Mouse (Mus musculus): Measurements from ENCODE around the gene Tbk1. TPM values are rescaled to one million over a fixed set of nuclear protein-coding genes. Genes with fewer than 3 reads are reported as not detected.

Gene Tbk1
- 31.2 and 31.8 TPM in 2 replicates for polyA plus RNA-seq (2015; fragmentation: Nextera tagmentation; extraction: Ambion mirVana)

- H3K27me3 ChIP-seq = no peaks in the 10 kb centered on the region
- peak; percentile 98 for ATAC-seq (replicated peaks; ENCODE audit: low FRiP score)
- peak within 1 kb of the TSS; percentile 85 for H3K27ac ChIP-seq
- WGBS = under 1% methylated on average over 58 of the region's 58 CpGs
- H3K4me2 ChIP-seq = peak within 1 kb of the TSS; percentile 65
- H3K4me1 ChIP-seq = peaks cover 17% of the 10 kb centered on the region
- H3K36me3 ChIP-seq = peaks cover 54% of the 10 kb centered on the region
- peak within 1 kb of the TSS; percentile 89 for H3K4me3 ChIP-seq (replicated peaks)
- H3K9ac ChIP-seq = peak within 1 kb of the TSS; percentile 87
- H3K9me3 ChIP-seq (replicated peaks) = no peaks in the 10 kb centered on the region
Observed at GRCm38 (mm10) chr10:121586675-121587370, at the start of gene Tbk1. Gene Tbk1 (minus strand): TSS chr10:121586787.

GRCm38 (mm10) chr10:121636276-121636675, 49.7 kb upstream of the Tbk1 start:
- Histone ChIP-seq H3K27me3 (peaks cover 17% of the 10 kb centered on the region), H3K9ac (no peak overlapping the region), H3K4me1 (peaks cover 6% of the 10 kb centered on the region), H3K4me2 (no peak overlapping the region), H3K36me3 (no peaks in the 10 kb centered on the region), H3K4me3 (replicated peaks) (no peak overlapping the region), H3K27ac (no peak overlapping the region), H3K9me3 (replicated peaks) (no peaks in the 10 kb centered on the region)
- 89% methylated on average over 6 of the region's 6 CpGs for WGBS
- no peak for ATAC-seq (replicated peaks; ENCODE audit: low FRiP score)

DNA sequence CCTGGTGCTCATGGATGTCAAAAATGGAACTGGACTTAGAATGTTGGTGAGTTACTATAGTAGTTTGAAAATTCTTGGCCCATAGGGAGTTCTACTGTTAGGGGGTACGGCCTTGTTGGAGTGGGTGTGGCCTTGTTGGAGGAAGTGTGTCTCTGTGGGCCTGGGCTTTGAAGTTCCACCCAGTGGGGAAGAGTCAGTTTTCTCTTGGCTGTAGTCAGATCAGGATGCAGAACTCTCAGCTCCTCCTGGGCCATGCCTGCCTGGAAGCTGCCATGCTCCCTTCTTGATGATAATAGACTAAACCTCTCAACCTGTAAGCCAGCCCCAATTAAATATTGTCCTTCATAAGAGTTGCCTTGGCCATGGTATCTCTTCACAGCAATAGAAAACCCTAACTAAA, 47.6 kb upstream of the Tbk1 start:
- Histone ChIP-seq H3K27me3 (no peaks in the 10 kb centered on the region), H3K27ac (no peak overlapping the region), H3K4me2 (no peak overlapping the region), H3K9me3 (replicated peaks) (no peaks in the 10 kb centered on the region), H3K36me3 (no peaks in the 10 kb centered on the region), H3K4me3 (replicated peaks) (no peak overlapping the region), H3K4me1 (no peaks in the 10 kb centered on the region), H3K9ac (no peak overlapping the region)
- ATAC-seq (replicated peaks; ENCODE audit: low FRiP score) = no peak
- WGBS = 74% methylated on average over 1 of the region's 1 CpGs

DNA sequence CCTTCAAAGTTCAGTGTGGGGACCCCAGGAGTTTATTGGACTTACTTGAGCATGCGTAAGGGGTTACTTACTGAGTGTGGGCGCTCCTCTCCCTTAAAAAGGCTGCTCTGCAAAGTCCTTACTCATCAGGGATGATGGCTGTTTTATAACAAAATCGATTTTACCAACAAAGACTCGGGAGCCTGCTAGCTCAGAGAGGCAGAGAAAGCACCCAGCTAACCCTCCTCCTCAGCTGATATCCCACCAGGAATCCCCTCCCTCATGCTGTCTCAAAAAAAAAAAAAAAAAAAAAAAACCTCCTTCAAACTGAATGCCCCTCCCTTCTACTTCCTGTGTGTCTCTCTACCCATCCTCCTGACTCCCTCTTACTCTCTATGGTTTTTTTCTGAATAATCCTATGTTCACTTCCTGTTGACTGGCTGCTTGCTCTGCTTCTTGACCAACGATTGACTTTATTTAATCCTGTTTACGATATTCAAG, 42.0 kb upstream of the Tbk1 start:
- no peak overlapping the region for H3K4me2 ChIP-seq

GRCm38 (mm10) chr10:121627216-121627852, 40.7 kb upstream of the Tbk1 start:
- Histone ChIP-seq H3K4me2 (peak overlapping the region; percentile 76), H3K9ac (no peak overlapping the region), H3K36me3 (peaks cover 8% of the 10 kb centered on the region), H3K9me3 (replicated peaks) (no peaks in the 10 kb centered on the region), H3K4me1 (peaks cover 12% of the 10 kb centered on the region), H3K27me3 (no peaks in the 10 kb centered on the region), H3K27ac (no peak overlapping the region), H3K4me3 (replicated peaks) (0 out of 2 replicates have a peak overlapping the region, but pooled peaks have one; percentile 82)
- WGBS = 89% methylated on average over 10 of the region's 10 CpGs
- no peak for ATAC-seq (replicated peaks; ENCODE audit: low FRiP score)

More for the DNA sequence above, 42.0 kb upstream of the Tbk1 start:
- ATAC-seq (replicated peaks; ENCODE audit: low FRiP score) = no peak
- Histone ChIP-seq H3K27me3 (no peaks in the 10 kb centered on the region), H3K4me3 (replicated peaks) (no peak overlapping the region), H3K9ac (no peak overlapping the region), H3K9me3 (replicated peaks) (no peaks in the 10 kb centered on the region), H3K4me1 (peaks cover 11% of the 10 kb centered on the region), H3K27ac (no peak overlapping the region), H3K36me3 (no peaks in the 10 kb centered on the region)
- 93% methylated on average over 6 of the region's 6 CpGs for WGBS

GRCm38 (mm10) chr10:121626186-121626882, 39.7 kb upstream of the Tbk1 start, which contains the start of gene Xpot:
Gene Xpot (minus strand): TSS chr10:121626332.
- peaks cover 18% of the 10 kb centered on the region for H3K36me3 ChIP-seq
- peaks cover 12% of the 10 kb centered on the region for H3K4me1 ChIP-seq
- ATAC-seq (replicated peaks; ENCODE audit: low FRiP score) = peak; percentile 100
- no peaks in the 10 kb centered on the region for H3K9me3 ChIP-seq (replicated peaks)
- no peaks in the 10 kb centered on the region for H3K27me3 ChIP-seq
- peak within 1 kb of the TSS; percentile 82 for H3K4me3 ChIP-seq (replicated peaks)
- H3K4me2 ChIP-seq = peak within 1 kb of the TSS; percentile 76
- H3K27ac ChIP-seq = peak within 1 kb of the TSS; percentile 95
- H3K9ac ChIP-seq = peak within 1 kb of the TSS; percentile 75
- under 1% methylated on average over 70 of the region's 70 CpGs for WGBS

- no peak for ATAC-seq (replicated peaks; ENCODE audit: low FRiP score)
- peaks cover 12% of the 10 kb centered on the region for H3K4me1 ChIP-seq
Observed at GRCm38 (mm10) chr10:121625407-121626185, 39.0 kb upstream of the Tbk1 start.

GRCm38 (mm10) chr10:121625006-121625405, 38.4 kb upstream of the Tbk1 start:
- 15% methylated on average over 9 of the region's 9 CpGs for WGBS

More at GRCm38 (mm10) chr10:121625407-121626185, 39.0 kb upstream of the Tbk1 start:
- peak overlapping the region; percentile 75 for H3K9ac ChIP-seq
- no peaks in the 10 kb centered on the region for H3K9me3 ChIP-seq (replicated peaks)
- peaks cover 25% of the 10 kb centered on the region for H3K36me3 ChIP-seq
- peak overlapping the region; percentile 82 for H3K4me3 ChIP-seq (replicated peaks)
- WGBS = under 1% methylated on average over 39 of the region's 41 CpGs
- H3K4me2 ChIP-seq = peak overlapping the region; percentile 76
- no peaks in the 10 kb centered on the region for H3K27me3 ChIP-seq
- H3K27ac ChIP-seq = peak overlapping the region; percentile 95

DNA sequence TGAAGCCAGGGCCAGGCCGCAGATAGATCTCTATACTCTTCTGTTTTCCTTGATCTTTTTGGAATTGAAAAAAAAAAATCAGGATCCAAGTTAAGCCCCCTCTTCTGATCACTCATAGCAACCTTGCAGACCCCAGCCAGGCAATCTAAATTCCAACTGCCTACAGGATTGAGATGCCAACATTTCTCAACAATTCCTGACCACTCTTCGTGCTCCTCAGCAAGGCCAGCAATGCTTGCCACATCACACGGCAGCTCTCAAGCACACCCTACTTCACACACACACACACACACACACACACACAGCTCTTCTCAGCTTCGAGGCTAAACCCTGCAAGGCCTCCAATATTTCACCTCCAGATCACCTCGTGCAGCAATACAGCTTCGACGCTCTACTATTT, 37.1 kb upstream of the Tbk1 start:
- no peak overlapping the region for H3K4me3 ChIP-seq (replicated peaks)
- no peaks in the 10 kb centered on the region for H3K9me3 ChIP-seq (replicated peaks)
- no peak for ATAC-seq (replicated peaks; ENCODE audit: low FRiP score)
- H3K4me2 ChIP-seq = no peak overlapping the region
- no peak overlapping the region for H3K9ac ChIP-seq
- no peak overlapping the region for H3K27ac ChIP-seq
- H3K27me3 ChIP-seq = no peaks in the 10 kb centered on the region
- 84% methylated on average over 7 of the region's 7 CpGs for WGBS
- H3K4me1 ChIP-seq = peaks cover 12% of the 10 kb centered on the region
- H3K36me3 ChIP-seq = peaks cover 43% of the 10 kb centered on the region

More at GRCm38 (mm10) chr10:121625006-121625405, 38.4 kb upstream of the Tbk1 start:
- peak overlapping the region; percentile 75 for H3K9ac ChIP-seq
- H3K4me3 ChIP-seq (replicated peaks) = peak overlapping the region; percentile 82
- H3K27me3 ChIP-seq = no peaks in the 10 kb centered on the region
- peaks cover 12% of the 10 kb centered on the region for H3K4me1 ChIP-seq
- 0 out of 2 replicates have a peak overlapping the region, but pooled peaks have one; percentile 95 for H3K27ac ChIP-seq
- no peak for ATAC-seq (replicated peaks; ENCODE audit: low FRiP score)
- no peaks in the 10 kb centered on the region for H3K9me3 ChIP-seq (replicated peaks)
- H3K36me3 ChIP-seq = peaks cover 31% of the 10 kb centered on the region
- H3K4me2 ChIP-seq = peak overlapping the region; percentile 76

DNA sequence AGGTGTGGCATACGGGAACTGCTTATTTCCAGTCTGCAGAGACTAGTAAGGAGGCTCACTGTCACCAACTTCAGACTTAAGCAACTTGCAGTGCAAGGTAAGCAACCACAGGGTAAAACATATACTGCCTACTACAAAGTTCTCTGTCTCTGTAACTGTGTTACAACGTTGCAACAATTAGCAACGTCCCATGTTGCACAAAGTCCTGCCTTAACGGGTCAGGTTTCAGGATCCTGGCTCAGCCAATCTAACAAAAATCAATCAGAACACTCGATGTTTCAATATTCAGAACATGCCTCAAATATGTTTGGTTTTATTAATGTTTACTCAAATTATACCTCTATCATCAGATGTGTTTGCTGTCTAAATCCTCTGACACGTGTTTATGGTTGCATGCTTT, 35.8 kb upstream of the Tbk1 start:
- H3K9me3 ChIP-seq (replicated peaks) = no peaks in the 10 kb centered on the region
- no peak for ATAC-seq (replicated peaks; ENCODE audit: low FRiP score)
- 85% methylated on average over 6 of the region's 6 CpGs for WGBS
- H3K4me1 ChIP-seq = peaks cover 12% of the 10 kb centered on the region
- no peak overlapping the region for H3K4me2 ChIP-seq
- peaks cover 55% of the 10 kb centered on the region for H3K36me3 ChIP-seq
- no peak overlapping the region for H3K4me3 ChIP-seq (replicated peaks)
- no peak overlapping the region for H3K9ac ChIP-seq
- no peak overlapping the region for H3K27ac ChIP-seq
- H3K27me3 ChIP-seq = no peaks in the 10 kb centered on the region

DNA sequence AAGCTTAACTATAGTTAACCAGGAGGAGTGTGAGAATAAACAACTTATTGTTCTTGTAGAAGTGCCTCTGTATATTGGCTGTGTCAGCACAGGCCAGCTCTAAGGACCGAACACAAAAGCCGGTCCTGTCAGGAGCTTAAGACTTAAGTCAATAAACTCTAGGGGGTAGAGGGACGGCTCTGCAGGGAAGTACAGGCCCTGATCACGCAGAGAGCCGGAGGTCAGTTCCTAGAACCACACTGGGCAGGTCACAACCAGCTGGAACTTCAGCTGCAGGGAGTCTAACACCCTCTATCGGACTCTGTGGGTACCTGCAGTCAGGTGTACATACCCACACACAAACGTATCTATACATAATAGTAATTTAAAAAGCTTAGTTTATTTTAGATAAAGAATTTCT, 29.3 kb upstream of the Tbk1 start:
- no peak overlapping the region for H3K27ac ChIP-seq
- ATAC-seq (replicated peaks; ENCODE audit: low FRiP score) = no peak
- WGBS = 86% methylated on average over 7 of the region's 7 CpGs

More for the DNA sequence above, 29.3 kb upstream of the Tbk1 start:
- Histone ChIP-seq H3K36me3 (peaks cover 95% of the 10 kb centered on the region), H3K9me3 (replicated peaks) (no peaks in the 10 kb centered on the region), H3K4me1 (no peaks in the 10 kb centered on the region), H3K4me2 (no peak overlapping the region), H3K9ac (no peak overlapping the region), H3K4me3 (replicated peaks) (no peak overlapping the region), H3K27me3 (no peaks in the 10 kb centered on the region)

Data from kidney, embryonic 15.5 days (tissue).